Mouse (Mus musculus) right cerebral cortex, postnatal 4 days (tissue): Measurements from ENCODE around the gene Smarcad1.
"Not testable (repeated sequence)": the region's sequence is repeated elsewhere in the genome, so short reads cannot be mapped to it uniquely, and the experiment has no call there.

Experiments used
- DNase-seq: peaks from one replicate; pipeline ENCODE4 v3.0.0-alpha.2; 2022

The Smarcad1 gene

GRCm38 (mm10) chr6:65042491-65043171 lies at the start of gene Smarcad1:
TSS of gene Smarcad1 (plus strand) at chr6:65042583.
- peak; percentile 93 for DNase-seq

- peak; percentile 8 for DNase-seq
These were observed 45.5 kb upstream of the Smarcad1 start for GRCm38 (mm10) chr6:64996824-64997421.

GRCm38 (mm10) chr6:64997805-64998204 lies 44.6 kb upstream of the Smarcad1 start:
- no peak for DNase-seq

DNA sequence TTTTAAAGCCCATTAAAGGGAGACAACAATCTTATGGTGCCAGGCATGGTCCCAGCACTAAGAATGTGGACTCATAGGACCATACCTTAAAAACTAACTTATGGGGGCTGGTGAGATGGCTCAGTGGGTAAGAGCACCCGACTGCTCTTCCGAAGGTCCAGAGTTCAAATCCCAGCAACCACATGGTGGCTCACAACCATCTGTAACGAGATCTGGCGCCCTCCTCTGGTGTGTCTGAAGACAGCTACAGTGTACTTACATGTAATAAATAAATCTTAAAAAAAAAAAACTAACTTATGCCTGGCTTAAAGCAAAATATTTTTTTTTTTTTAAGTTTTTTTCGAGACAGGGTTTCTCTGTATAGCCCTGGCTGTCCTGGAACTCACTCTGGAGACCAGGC lies 41.6 kb upstream of the Smarcad1 start:
- peak; percentile 11 for DNase-seq

GRCm38 (mm10) chr6:65002196-65002595 lies 40.2 kb upstream of the Smarcad1 start:
- DNase-seq, result no peak

- DNase-seq, result no peak
These were observed 33.5 kb upstream of the Smarcad1 start for GRCm38 (mm10) chr6:65008836-65009235.

DNA sequence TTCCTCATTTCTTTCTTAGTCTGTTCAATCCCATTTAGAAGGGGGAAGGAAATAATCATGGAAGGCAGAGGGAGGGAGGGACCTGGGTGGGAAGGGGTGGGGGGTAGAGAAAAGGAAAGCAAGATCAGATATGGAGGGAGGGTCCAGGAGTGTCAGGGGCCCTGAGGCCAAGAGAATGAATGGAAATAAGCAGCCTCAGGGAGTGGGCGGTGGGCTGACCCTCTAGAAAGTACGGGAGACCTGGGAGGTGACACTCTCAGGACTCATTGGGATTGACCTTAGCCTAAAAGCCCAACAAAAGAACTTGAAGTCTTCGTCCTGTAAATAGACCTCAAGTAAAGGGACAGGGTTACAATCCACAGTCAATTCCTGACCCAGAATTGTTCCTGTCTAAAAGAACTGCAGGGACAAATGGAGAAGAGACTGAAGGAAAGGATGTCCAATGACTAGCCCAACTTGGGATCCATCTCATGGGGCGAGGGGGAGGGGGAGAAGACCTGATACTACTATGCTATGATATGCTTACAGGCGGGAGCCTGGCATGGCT lies 30.9 kb upstream of the Smarcad1 start:
- no peak for DNase-seq

DNA sequence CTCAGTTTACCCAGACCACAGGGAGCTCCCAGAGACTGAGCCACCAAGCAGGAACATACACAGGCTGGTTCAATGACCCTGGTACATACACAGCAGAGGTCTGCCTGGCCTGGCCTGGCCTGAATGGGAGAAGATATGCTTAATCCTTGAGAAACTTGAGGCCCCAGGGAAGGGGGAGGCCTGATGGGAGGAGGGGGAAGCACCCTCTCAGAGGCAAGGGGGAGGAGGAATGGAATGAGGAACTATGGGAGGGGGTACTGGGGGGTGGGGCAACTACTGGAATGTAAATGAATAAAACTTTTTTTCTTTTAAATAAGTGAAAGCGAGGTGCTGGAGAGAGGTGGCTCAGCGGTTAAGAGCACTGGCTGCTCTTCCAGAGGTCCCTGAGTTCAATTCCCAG lies 30.2 kb upstream of the Smarcad1 start:
- no peak for DNase-seq

DNA sequence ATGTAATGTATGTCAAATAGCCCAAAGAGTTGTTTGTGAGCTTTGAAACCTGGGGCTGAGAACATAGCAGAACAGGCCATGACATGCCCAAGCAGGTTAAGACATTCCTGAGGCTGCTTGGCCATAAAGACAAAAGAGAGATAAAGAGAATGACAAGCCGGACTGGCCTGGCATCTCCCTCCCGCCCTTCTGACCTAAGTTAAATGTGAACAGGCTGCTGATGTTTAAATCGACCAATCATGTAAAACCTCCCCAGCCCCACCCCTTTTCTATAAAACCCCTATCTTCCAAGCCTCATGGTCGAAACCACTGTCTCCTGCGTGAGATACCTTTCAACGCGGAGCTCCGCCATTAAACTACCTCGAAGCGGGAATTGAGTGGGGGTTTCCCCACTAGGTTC lies 24.8 kb upstream of the Smarcad1 start:
- no peak for DNase-seq

DNA sequence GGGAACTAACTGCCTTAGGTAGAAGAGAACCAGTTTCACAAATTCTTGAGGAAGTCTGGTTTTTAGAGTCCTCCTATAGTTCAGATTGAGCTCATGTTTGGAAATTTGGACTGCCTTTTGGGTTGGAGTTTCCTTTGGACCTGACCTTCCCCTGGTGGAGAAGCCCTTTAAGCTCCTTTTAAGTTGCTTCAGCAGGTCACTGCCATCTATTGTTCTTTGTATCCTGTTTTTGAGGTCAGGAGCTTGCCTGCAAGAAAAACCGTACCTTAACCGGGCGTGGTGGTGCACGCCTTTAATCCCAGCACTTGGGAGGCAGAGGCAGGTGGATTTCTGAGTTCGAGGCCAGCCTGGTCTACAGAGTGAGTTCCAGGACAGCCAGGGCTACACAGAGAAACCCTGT lies 23.4 kb upstream of the Smarcad1 start:
- not testable (repeated sequence) for DNase-seq

DNA sequence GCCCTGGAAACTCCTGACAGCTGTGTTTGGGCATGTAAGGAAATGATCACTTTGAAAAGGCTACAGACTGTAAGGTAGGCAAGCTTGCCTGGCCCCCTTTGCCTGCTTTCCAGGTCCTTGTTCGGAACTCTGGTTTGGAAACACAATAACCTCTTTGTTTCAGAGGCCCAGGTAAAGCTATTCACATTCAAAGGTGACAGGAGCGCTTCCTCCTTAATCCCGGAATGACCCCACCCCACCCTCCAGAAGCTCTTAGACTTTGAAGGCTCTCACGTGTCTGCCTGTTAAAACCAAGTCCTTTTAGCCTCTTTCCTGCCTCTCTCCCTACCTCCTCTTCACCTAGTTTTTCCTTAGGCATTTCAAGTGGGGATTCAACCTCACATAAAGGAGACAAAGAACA lies 20.5 kb upstream of the Smarcad1 start:
- DNase-seq, result no peak

GRCm38 (mm10) chr6:65023053-65023452 lies 19.3 kb upstream of the Smarcad1 start:
- no peak for DNase-seq

DNA sequence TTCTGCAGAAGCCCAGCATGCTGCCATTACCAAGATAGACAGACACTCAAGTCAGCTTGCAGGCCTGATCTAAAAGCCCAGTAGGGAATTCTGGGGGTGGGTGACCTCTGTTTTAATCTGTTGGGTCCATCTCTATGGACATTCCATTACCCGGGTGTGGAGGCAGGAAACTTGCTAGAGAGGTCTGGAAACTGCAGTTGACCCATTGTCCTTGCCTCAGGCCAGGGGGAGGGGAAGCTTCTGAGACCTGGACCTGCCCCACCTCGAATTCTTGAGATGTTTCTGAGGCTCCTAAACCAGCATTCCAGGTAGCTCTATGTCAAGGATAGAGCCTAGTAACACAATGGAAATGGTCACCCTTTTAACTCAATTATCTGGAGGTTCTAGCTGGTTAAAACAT lies 17.7 kb upstream of the Smarcad1 start:
- no peak for DNase-seq

DNA sequence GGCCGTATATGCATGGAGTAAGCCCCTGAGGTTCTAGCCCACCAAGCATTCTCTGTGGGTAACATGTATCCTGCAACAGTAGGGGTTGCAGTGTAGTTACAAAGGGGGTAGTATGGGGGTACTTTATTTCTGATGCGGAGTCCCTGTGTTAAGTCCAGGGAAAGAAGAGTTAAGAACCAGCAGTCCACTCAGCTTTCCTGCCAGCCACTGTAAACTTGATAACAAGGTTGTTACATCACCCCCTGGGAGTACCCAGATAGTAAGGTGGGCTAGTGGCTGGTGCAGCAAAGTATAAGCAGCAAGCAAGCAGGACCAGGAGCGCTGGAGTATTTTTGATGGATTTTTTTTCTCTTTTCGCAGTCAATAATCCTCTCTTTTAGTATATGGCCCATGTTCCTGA lies 17.3 kb upstream of the Smarcad1 start:
- DNase-seq, result no peak

DNA sequence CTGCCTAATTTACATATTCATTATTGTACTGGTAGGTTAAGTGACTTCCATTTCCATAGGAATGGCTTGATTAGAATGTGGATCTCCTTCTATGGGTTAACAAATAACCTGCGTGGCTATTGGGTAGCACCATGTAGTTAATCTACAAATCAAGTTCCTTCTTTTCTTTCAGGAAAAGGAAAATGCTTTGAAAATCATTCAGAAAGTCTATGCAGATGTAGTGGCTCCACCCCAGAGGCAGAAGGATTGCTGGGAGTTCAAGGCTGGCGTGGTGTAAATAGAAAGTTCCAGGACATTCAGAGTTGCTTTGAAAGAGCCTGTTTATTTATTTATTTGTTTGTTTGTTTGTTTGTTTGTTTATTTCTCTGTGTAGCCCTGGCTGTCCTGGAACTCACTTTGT lies 7.7 kb upstream of the Smarcad1 start:
- DNase-seq, result no peak

DNA sequence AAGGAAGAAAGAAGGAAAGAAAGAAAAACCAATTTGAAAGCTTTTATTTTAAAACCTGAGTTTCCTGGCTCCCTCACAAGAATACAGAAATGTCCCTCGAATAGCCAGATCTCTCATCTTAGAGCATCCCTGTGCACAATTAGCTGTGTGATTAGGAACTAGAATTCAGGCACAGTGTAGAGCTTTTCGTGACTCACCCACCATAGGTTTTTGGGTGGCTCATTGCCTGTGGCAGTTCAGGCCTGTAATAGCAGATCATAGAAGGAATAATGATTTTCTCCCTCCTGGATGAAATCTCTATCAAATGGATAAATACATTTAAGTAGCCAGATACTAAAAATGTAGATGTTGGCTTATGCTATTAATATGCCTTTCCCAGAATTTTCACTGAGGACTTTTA lies 6.9 kb upstream of the Smarcad1 start:
- DNase-seq, result no peak

DNA sequence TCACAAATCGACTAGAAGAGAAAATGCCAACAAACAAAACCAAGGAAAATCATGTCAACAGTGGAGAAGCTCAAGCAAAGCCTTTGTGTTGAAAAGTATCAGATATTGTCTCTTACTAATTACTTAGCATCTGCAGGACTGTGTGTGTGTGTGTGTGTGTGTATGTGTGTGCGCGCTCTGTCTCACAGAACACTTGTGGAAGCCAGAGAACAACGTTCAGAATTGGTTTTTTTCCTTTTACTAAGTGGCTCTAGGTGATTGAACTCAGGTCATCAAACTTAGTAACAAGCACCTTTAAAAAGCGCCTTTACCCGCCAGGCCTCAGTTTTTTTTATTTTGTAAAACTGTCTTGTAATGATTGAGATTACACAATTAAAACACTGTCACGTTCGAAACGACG lies 451 bp upstream of the Smarcad1 start:
- DNase-seq, result peak; percentile 7

GRCm38 (mm10) chr6:65043241-65043640 lies 858 bp downstream of the Smarcad1 start:
- DNase-seq, result no peak

DNA sequence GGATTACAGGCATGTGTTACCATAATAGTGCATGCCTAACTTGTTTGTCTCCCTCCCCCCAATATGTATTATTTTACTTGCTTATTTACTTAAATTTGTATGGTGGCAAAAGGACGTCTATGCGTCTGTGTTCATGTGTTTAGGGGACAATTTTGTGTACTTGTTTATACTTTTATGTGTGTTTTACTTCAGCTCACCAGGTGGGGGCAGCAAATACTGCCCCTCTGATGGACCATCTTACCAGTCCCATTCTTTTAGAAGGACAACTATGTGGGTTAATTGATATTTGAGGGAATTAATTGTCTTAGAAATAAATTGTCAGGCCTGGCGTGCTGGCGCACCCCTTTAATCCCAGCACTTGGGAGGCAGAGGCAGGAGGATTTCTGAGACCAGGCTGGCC lies 6.7 kb downstream of the Smarcad1 start:
- DNase-seq, result no peak

DNA sequence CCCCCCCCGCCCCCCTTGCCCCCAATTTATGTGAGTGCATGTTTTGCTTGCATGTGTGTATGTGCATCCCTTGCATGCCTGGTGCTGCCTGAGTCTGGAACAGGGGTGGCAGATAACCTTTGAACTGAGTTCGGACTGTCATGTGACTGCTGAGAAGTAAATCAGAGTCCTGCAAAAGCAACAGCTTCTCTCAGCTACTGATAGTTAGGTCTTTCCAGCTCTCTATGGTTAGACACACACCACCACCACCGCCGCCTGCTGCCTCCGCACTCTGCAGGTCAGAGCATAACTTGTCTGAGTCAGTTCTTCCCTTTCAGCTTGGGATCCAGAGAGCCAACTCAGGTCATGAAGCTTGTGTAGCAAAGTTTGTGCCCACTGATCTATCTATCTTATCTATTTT lies 14.2 kb downstream of the Smarcad1 start:
- no peak for DNase-seq

DNA sequence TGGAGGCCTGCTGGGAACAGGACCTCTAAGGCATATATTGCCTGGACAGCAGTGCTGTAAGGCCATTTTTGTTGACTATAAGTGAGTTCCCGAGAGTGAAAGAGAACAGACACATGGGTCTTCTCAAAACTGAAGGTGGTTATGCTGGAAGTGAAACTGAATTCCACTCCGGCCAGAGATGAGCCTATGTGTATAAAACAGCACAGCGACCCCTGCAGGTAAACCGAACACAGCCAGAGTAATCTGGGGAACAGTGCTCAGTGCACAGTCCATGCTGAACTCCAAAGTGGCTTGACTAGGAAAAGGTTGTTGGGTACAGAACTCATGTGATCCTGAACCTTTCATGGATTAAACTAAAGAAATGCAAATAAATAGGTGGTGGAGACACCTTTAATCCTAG lies 14.8 kb downstream of the Smarcad1 start:
- not testable (repeated sequence) for DNase-seq

GRCm38 (mm10) chr6:65061049-65061448 lies 18.7 kb downstream of the Smarcad1 start:
- DNase-seq, result no peak

- DNase-seq, result peak; percentile 9
These were observed 32.8 kb downstream of the Smarcad1 start for GRCm38 (mm10) chr6:65075201-65075600.

DNA sequence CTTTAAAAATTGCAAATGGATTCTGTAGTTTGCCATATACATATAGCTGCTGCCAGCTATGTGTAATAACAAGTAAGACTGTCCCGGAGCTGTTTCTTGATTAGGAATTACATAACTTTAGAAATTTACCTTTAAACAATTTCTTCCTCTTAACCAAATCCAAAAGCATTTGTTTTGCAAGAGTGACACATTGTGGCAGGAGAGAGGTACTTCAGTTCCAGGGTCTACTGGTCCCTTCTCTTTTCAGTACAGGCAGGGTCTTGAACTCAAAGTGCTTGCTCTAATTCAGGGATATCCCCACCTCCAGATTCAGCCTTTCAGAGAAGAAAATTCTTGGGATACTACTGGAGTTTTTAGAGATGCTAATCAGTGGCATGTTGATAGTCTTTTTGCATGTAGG lies 36.8 kb downstream of the Smarcad1 start:
- DNase-seq, result no peak

- no peak for DNase-seq
These were observed 72.5 kb downstream of the Smarcad1 start for GRCm38 (mm10) chr6:65114902-65115301.
